Mouse (Mus musculus) heart, embryonic 13.5 days (tissue): ENCODE results near the gene Lrig1. TPM values are rescaled to one million over a fixed set of nuclear protein-coding genes. Genes with fewer than 3 reads are reported as not detected.

Experiments used
- ATAC-seq: fragments of 200-750 bp; cut with Nextera tagmentation; 2 replicates; pipeline ENCODE4 v1.8.0; 2017; ENCODE audit warnings: moderate TSS enrichment; ENCODE audit not compliant: insufficient number of reproducible peaks, low FRiP score, low TSS enrichment; ENCODE audit errors: extremely low read depth
- H3K27ac ChIP-seq: fragments of 300-500 bp; sonication (generic); replicated peaks from 2 replicates; pipeline ENCODE4 v1.5.1; 2015; ENCODE audit warnings: moderate library complexity, mild to moderate bottlenecking, inconsistent platforms
- H3K27me3 ChIP-seq: fragments of 300-500 bp; sonication (generic); replicated peaks from 2 replicates; pipeline ENCODE4 v1.6.1; 2015; ENCODE audit warnings: mild to moderate bottlenecking, inconsistent platforms
- H3K36me3 ChIP-seq: fragments of 300-500 bp; sonication (generic); 2 replicates; pipeline ENCODE4 v1.6.1; 2015; ENCODE audit warnings: mild to moderate bottlenecking, inconsistent platforms
- H3K4me1 ChIP-seq: fragments of 300-500 bp; sonication (generic); 2 replicates; pipeline ENCODE4 v1.6.1; 2015; ENCODE audit warnings: inconsistent platforms
- H3K4me2 ChIP-seq: fragments of 300-500 bp; sonication (generic); 2 replicates; pipeline ENCODE4 v1.6.1; 2015; ENCODE audit warnings: inconsistent platforms, mild to moderate bottlenecking, moderate library complexity
- H3K4me3 ChIP-seq: fragments of 300-500 bp; sonication (generic); 2 replicates; pipeline ENCODE4 v1.5.1; 2015; ENCODE audit warnings: moderate library complexity, mild to moderate bottlenecking, inconsistent platforms
- H3K9ac ChIP-seq: fragments of 300-500 bp; sonication (generic); 2 replicates; pipeline ENCODE4 v1.6.1; 2015; ENCODE audit warnings: inconsistent platforms, mild to moderate bottlenecking, moderate library complexity
- H3K9me3 ChIP-seq: fragments of 300-500 bp; sonication (generic); 2 replicates; pipeline ENCODE4 v1.6.1; 2016; ENCODE audit warnings: inconsistent platforms
- WGBS: fragments of 180-500 bp; shearing (Covaris S2); methylation state at CpG from one replicate; pipeline ENCODE4 v1.1.7; 2015; ENCODE audit warnings: mixed read lengths; 5-methylcytosine and 5-hydroxymethylcytosine counted together
- polyA plus RNA-seq: library from polyadenylated mRNA; unstranded; fragments of >200 nt; fragmentation: Nextera tagmentation; extraction: Ambion mirVana; gene quantifications from 2 replicates; pipeline ENCODE4 v1.2.1, GENCODE M21; 2015

Lrig1 gene
- polyA plus RNA-seq, 1 experiment from 2014 or later = 8.1 TPM

- Histone ChIP-seq H3K9ac (no peak overlapping the region), H3K9me3 (no peaks in the 10 kb centered on the region), H3K4me3 (no peak overlapping the region), H3K4me2 (no peak overlapping the region), H3K36me3 (no peaks in the 10 kb centered on the region), H3K27ac (no peak overlapping the region), H3K4me1 (peaks cover 62% of the 10 kb centered on the region), H3K27me3 (no peaks in the 10 kb centered on the region)
- 76% methylated on average over 2 of the region's 2 CpGs for whole genome bisulfite sequencing
- ATAC-seq = no peak
These were observed 27.5 kb downstream of the Lrig1 start for GRCm38 (mm10) chr6:94672426-94672825.

GRCm38 (mm10) chr6:94669370-94669769 lies 30.6 kb downstream of the Lrig1 start:
- Histone ChIP-seq H3K27ac (no peak overlapping the region), H3K4me2 (no peak overlapping the region), H3K4me3 (no peak overlapping the region), H3K9ac (no peak overlapping the region), H3K27me3 (no peaks in the 10 kb centered on the region), H3K36me3 (no peaks in the 10 kb centered on the region), H3K9me3 (no peaks in the 10 kb centered on the region), H3K4me1 (peaks cover 67% of the 10 kb centered on the region)
- no peak for ATAC-seq
- 71% methylated on average over 6 of the region's 6 CpGs for WGBS

- Histone ChIP-seq H3K9me3 (no peaks in the 10 kb centered on the region), H3K36me3 (no peaks in the 10 kb centered on the region), H3K4me1 (peaks cover 61% of the 10 kb centered on the region), H3K4me3 (peak overlapping the region; percentile 29), H3K9ac (peak overlapping the region; percentile 54; the same call in 1 of the 2 replicates), H3K27me3 (no peaks in the 10 kb centered on the region), H3K4me2 (peak overlapping the region; percentile 61), H3K27ac (peak overlapping the region; percentile 32; the same call in 1 of the 2 replicates)
- no peak for ATAC-seq
- WGBS = 28% methylated on average over 13 of the region's 13 CpGs
These were observed 31.6 kb downstream of the Lrig1 start for GRCm38 (mm10) chr6:94668204-94668863.

GRCm38 (mm10) chr6:94667131-94667530 lies 32.8 kb downstream of the Lrig1 start:
- Histone ChIP-seq H3K27ac (no peak overlapping the region), H3K4me3 (no peak overlapping the region), H3K9me3 (no peaks in the 10 kb centered on the region), H3K9ac (no peak overlapping the region), H3K36me3 (peaks cover 10% of the 10 kb centered on the region), H3K4me2 (no peak overlapping the region), H3K27me3 (no peaks in the 10 kb centered on the region), H3K4me1 (peaks cover 59% of the 10 kb centered on the region)
- no peak for ATAC-seq
- 67% methylated on average over 4 of the region's 4 CpGs for WGBS

GRCm38 (mm10) chr6:94666432-94667119 lies 33.4 kb downstream of the Lrig1 start:
- Histone ChIP-seq H3K9me3 (no peaks in the 10 kb centered on the region), H3K36me3 (peaks cover 14% of the 10 kb centered on the region), H3K4me3 (no peak overlapping the region), H3K27ac (no peak overlapping the region), H3K4me2 (no peak overlapping the region), H3K4me1 (peaks cover 63% of the 10 kb centered on the region), H3K27me3 (no peaks in the 10 kb centered on the region), H3K9ac (no peak overlapping the region)
- WGBS = 62% methylated on average over 7 of the region's 7 CpGs
- ATAC-seq = no peak

- whole genome bisulfite sequencing = 70% methylated on average over 1 of the region's 1 CpGs
- no peak for ATAC-seq
- H3K4me1 ChIP-seq = peaks cover 68% of the 10 kb centered on the region
- H3K9me3 ChIP-seq = no peaks in the 10 kb centered on the region
- H3K27me3 ChIP-seq = no peaks in the 10 kb centered on the region
- no peak overlapping the region for H3K4me2 ChIP-seq
- H3K4me3 ChIP-seq = no peak overlapping the region
- H3K27ac ChIP-seq = no peak overlapping the region
- H3K9ac ChIP-seq = peak overlapping the region; percentile 40; the same call in 1 of the 2 replicates
- H3K36me3 ChIP-seq = peaks cover 14% of the 10 kb centered on the region
These were observed 34.3 kb downstream of the Lrig1 start for GRCm38 (mm10) chr6:94665677-94666076.

GRCm38 (mm10) chr6:94665248-94665647 lies 34.7 kb downstream of the Lrig1 start:
- H3K9me3 ChIP-seq = no peaks in the 10 kb centered on the region
- peaks cover 68% of the 10 kb centered on the region for H3K4me1 ChIP-seq
- H3K4me3 ChIP-seq = no peak overlapping the region
- H3K9ac ChIP-seq = no peak overlapping the region
- 65% methylated on average over 7 of the region's 7 CpGs for WGBS
- H3K4me2 ChIP-seq = no peak overlapping the region
- no peak for ATAC-seq
- H3K27me3 ChIP-seq = no peaks in the 10 kb centered on the region
- peaks cover 17% of the 10 kb centered on the region for H3K36me3 ChIP-seq
- no peak overlapping the region for H3K27ac ChIP-seq

- ATAC-seq = no peak
- Histone ChIP-seq H3K27me3 (no peaks in the 10 kb centered on the region), H3K9me3 (no peaks in the 10 kb centered on the region), H3K9ac (no peak overlapping the region), H3K4me3 (no peak overlapping the region), H3K4me1 (peaks cover 67% of the 10 kb centered on the region), H3K4me2 (no peak overlapping the region), H3K27ac (no peak overlapping the region), H3K36me3 (peaks cover 20% of the 10 kb centered on the region)
- WGBS = 55% methylated on average over 6 of the region's 6 CpGs
These were observed 36.0 kb downstream of the Lrig1 start for GRCm38 (mm10) chr6:94664000-94664399.

GRCm38 (mm10) chr6:94661923-94662322 lies 38.0 kb downstream of the Lrig1 start:
- Histone ChIP-seq H3K4me3 (no peak overlapping the region), H3K9ac (no peak overlapping the region), H3K27me3 (no peaks in the 10 kb centered on the region), H3K27ac (no peak overlapping the region), H3K9me3 (no peaks in the 10 kb centered on the region), H3K4me2 (no peak overlapping the region), H3K4me1 (peaks cover 67% of the 10 kb centered on the region), H3K36me3 (peaks cover 22% of the 10 kb centered on the region)
- no peak for ATAC-seq
- WGBS = 71% methylated on average over 9 of the region's 9 CpGs

- Histone ChIP-seq H3K4me1 (peaks cover 67% of the 10 kb centered on the region), H3K9me3 (no peaks in the 10 kb centered on the region), H3K4me3 (no peak overlapping the region), H3K27ac (no peak overlapping the region), H3K9ac (no peak overlapping the region), H3K4me2 (no peak overlapping the region), H3K27me3 (no peaks in the 10 kb centered on the region), H3K36me3 (peaks cover 22% of the 10 kb centered on the region)
- WGBS = 72% methylated on average over 8 of the region's 8 CpGs
- no peak; the same call in 1 of the 2 replicates for ATAC-seq
These were observed 38.6 kb downstream of the Lrig1 start for GRCm38 (mm10) chr6:94661321-94661720.

- WGBS = 63% methylated on average over 4 of the region's 4 CpGs
- no peak for ATAC-seq
- Histone ChIP-seq H3K9me3 (no peaks in the 10 kb centered on the region), H3K4me2 (no peak overlapping the region), H3K36me3 (peaks cover 22% of the 10 kb centered on the region), H3K9ac (no peak overlapping the region), H3K4me3 (no peak overlapping the region), H3K27me3 (no peaks in the 10 kb centered on the region), H3K27ac (no peak overlapping the region), H3K4me1 (peaks cover 63% of the 10 kb centered on the region)
These were observed 40.0 kb downstream of the Lrig1 start for GRCm38 (mm10) chr6:94659886-94660333.
